ENCODE assay signal across 7 mouse cellular contexts in the genomic region with DNA sequence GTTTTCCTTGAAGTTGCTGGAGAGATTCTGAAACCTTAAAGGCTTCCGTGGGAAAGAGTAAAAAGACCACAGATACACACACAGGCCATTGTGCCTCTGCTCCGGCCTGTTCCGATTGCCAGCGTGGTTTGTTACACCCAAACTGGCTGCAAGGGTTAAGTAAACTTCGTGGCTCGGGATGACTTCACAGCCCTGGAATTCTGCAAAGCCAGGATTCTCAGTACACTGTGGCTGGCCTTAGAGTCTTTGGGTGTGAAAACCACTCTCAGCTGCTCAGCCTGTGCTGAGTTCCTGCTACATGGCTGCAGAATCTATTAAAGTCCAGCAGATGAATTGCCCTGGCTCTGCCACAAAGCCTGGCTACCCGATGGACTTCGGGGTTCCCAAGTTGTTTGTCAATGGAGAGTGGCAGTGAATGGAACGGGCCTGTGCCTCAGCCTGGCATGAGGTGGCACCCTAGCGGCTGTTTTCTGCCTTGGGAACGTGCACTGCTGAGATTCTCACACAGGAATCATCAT.
DNase-seq lines count a peak whose midpoint lies in the region; ATAC-seq and TF ChIP-seq lines count a peak whose summit lies in the region.

No protein-coding gene starts in this region.

- H3K36me3 ChIP-seq in forebrain, postnatal 0 days (ENCODE audit: insufficient read depth), result no peaks in the 10 kb centered on the region
- H3K36me3 ChIP-seq in liver, embryonic 13.5 days, result no peaks in the 10 kb centered on the region
- H3K36me3 ChIP-seq in neural tube, embryonic 14.5 days (ENCODE audit: control insufficient read depth, insufficient read depth, low read length), result no peaks in the 10 kb centered on the region

- no peak overlapping the region for H3K4me3 ChIP-seq in forebrain, postnatal 0 days (ENCODE audit: low read depth, low read length)
- H3K4me3 ChIP-seq in liver, embryonic 13.5 days (replicated peaks), result no peak overlapping the region
- H3K4me3 ChIP-seq in neural tube, embryonic 14.5 days (ENCODE audit: low read depth, low read length), result no peak overlapping the region

- peak; percentile 72 for TF ChIP-seq CTCF in forebrain, postnatal 0 days (IDR thresholded peaks at IDR 0.05; ENCODE audit: low read depth)

- no peaks in the 10 kb centered on the region for H3K9me3 ChIP-seq in forebrain, postnatal 0 days (ENCODE audit: low read length)
- no peaks in the 10 kb centered on the region for H3K9me3 ChIP-seq in liver, embryonic 13.5 days (replicated peaks)
- H3K9me3 ChIP-seq in neural tube, embryonic 14.5 days (ENCODE audit: control insufficient read depth, low read length), result no peaks in the 10 kb centered on the region

- no peak overlapping the region for H3K9ac ChIP-seq in forebrain, postnatal 0 days
- H3K9ac ChIP-seq in liver, embryonic 13.5 days, result no peak overlapping the region
- no peak overlapping the region for H3K9ac ChIP-seq in neural tube, embryonic 14.5 days (replicated peaks; ENCODE audit: low read depth, low read length)

- intact Hi-C loops in heart, postnatal 14 days (cut with DNase I), result loop anchor here (2.0 to 5.0 kb wide), 5 partner anchors 79 to 318 kb away; partner anchors contain the start of gene E130114P18Rik

- 3% methylated on average over 11 of the region's 11 CpGs for WGBS in forebrain, postnatal 0 days
- WGBS in large intestine, adult 2 months, result 7% methylated on average over 11 of the region's 11 CpGs
- WGBS in liver, embryonic 13.5 days (ENCODE audit: insufficient replicate concordance), result 25% methylated on average over 11 of the region's 11 CpGs
- 6% methylated on average over 11 of the region's 11 CpGs for WGBS in neural tube, embryonic 14.5 days

- H3K27me3 ChIP-seq in forebrain, postnatal 0 days (ENCODE audit: insufficient read depth, low read length), result no peaks in the 10 kb centered on the region
- no peaks in the 10 kb centered on the region for H3K27me3 ChIP-seq in liver, embryonic 13.5 days
- no peaks in the 10 kb centered on the region for H3K27me3 ChIP-seq in neural tube, embryonic 14.5 days (ENCODE audit: control insufficient read depth, insufficient read depth, low read length)

- DNase-seq in cerebellum, adult 9-10 months, result peak; percentile 45
- DNase-seq in forebrain, postnatal 0 days, result peak; percentile 78
- peak; percentile 50 to 70 for DNase-seq in heart, postnatal 14 days
- peak; percentile 24 for DNase-seq in large intestine, adult 2 months (ENCODE audit: low read depth, low spot score)
- no peak for DNase-seq in liver, embryonic 13.5 days
- DNase-seq in yolk sac, embryonic 10.5 days (ENCODE audit: low spot score), result peak; percentile 84

- ATAC-seq in forebrain, postnatal 0 days, result peak; percentile 89
- ATAC-seq in liver, embryonic 13.5 days (ENCODE audit: low read depth), result peak; percentile 57
- peak; percentile 89 for ATAC-seq in neural tube, embryonic 14.5 days (ENCODE audit: low read depth)

- peak overlapping the region; percentile 46; the same call in 1 of the 2 replicates for H3K27ac ChIP-seq in forebrain, postnatal 0 days (ENCODE audit: low read depth, low read length)
- peak overlapping the region; percentile 24 for H3K27ac ChIP-seq in liver, embryonic 13.5 days
- H3K27ac ChIP-seq in neural tube, embryonic 14.5 days (ENCODE audit: low read depth, low read length), result peak overlapping the region; percentile 63

- peaks cover 11% of the 10 kb centered on the region for H3K4me1 ChIP-seq in forebrain, postnatal 0 days (ENCODE audit: insufficient read depth)
- H3K4me1 ChIP-seq in liver, embryonic 13.5 days (replicated peaks), result peaks cover 10% of the 10 kb centered on the region; the same call in 1 of the 2 replicates
- peaks cover 26% of the 10 kb centered on the region for H3K4me1 ChIP-seq in neural tube, embryonic 14.5 days (ENCODE audit: control insufficient read depth, insufficient read depth, low read length)

- H3K4me2 ChIP-seq in forebrain, postnatal 0 days (ENCODE audit: low read depth), result peak overlapping the region; percentile 3; the same call in 1 of the 2 replicates
- H3K4me2 ChIP-seq in liver, embryonic 13.5 days, result no peak overlapping the region
- peak overlapping the region; percentile 5; the same call in 1 of the 2 replicates for H3K4me2 ChIP-seq in neural tube, embryonic 14.5 days (ENCODE audit: low read depth, low read length)
